Mouse (Mus musculus) C2C12 (cell line): ENCODE results near the gene 2010300C02Rik. TPM values are rescaled to one million over a fixed set of nuclear protein-coding genes. Genes with fewer than 3 reads are reported as not detected.

ENCODE experiments used
- H3K27me3 ChIP-seq: one replicate; pipeline ENCODE4 v1.6.1; 2011; ENCODE audit not compliant: control insufficient read depth, insufficient read depth, insufficient read length
- H3K36me3 ChIP-seq: one replicate; pipeline ENCODE4 v1.6.1; 2011; ENCODE audit not compliant: control insufficient read depth, insufficient read depth
- H3K4me3 ChIP-seq: one replicate; pipeline ENCODE4 v1.5.1; 2011; ENCODE audit warnings: mild to moderate bottlenecking, control low read depth; ENCODE audit not compliant: poor library complexity, insufficient read depth, severe bottlenecking
- H3K79me2 ChIP-seq: one replicate; pipeline ENCODE4 v1.6.1; 2011; ENCODE audit not compliant: control insufficient read depth, insufficient read depth
- H3K79me3 ChIP-seq: one replicate; pipeline ENCODE4 v1.6.1; 2011; ENCODE audit warnings: low read depth, control low read depth
- H3ac ChIP-seq: one replicate; pipeline ENCODE3; 2011; ENCODE audit warnings: low read depth; ENCODE audit not compliant: control insufficient read depth, insufficient read length
- CEBPB ChIP-seq: IDR thresholded peaks from one replicate; pipeline ENCODE4 v1.6.1; 2011; ENCODE audit warnings: low read depth, mild to moderate bottlenecking, control low read depth, moderate library complexity
- CTCF ChIP-seq: IDR thresholded peaks from one replicate; pipeline ENCODE4 v1.5.1; 2011; ENCODE audit not compliant: control insufficient read depth, insufficient read depth, insufficient read length
- FOSL1 ChIP-seq: IDR thresholded peaks from one replicate; pipeline ENCODE4 v1.8.0; 2011; ENCODE audit warnings: mild to moderate bottlenecking, low read length; ENCODE audit not compliant: poor library complexity, insufficient read depth, severe bottlenecking
- MAX ChIP-seq: IDR thresholded peaks from one replicate; pipeline ENCODE4 v1.6.1; 2011; ENCODE audit warnings: mild to moderate bottlenecking, control low read depth
- MYOD1 ChIP-seq: IDR thresholded peaks from one replicate; pipeline ENCODE4 v1.6.1; 2011; ENCODE audit warnings: low read depth; ENCODE audit not compliant: control insufficient read depth, insufficient read length
- MYOG ChIP-seq: IDR thresholded peaks from one replicate; pipeline ENCODE4 v1.6.1; 2011; ENCODE audit not compliant: control insufficient read depth, insufficient read length; ENCODE audit errors: extremely low read depth
- USF1 ChIP-seq: IDR thresholded peaks from one replicate; pipeline ENCODE4 v1.6.1; 2011; ENCODE audit warnings: low read depth, mild to moderate bottlenecking, control low read depth, moderate library complexity
- polyA plus RNA-seq: library from polyadenylated mRNA; unstranded; fragments of >200 nt; fragmentation: generic; extraction: Trizol; gene quantifications from one replicate; pipeline ENCODE4 v1.2.1, GENCODE M21; 2012; ENCODE audit warnings: missing spikeins

The 2010300C02Rik gene
- polyA plus RNA-seq, 1 experiment: not detected

DNA sequence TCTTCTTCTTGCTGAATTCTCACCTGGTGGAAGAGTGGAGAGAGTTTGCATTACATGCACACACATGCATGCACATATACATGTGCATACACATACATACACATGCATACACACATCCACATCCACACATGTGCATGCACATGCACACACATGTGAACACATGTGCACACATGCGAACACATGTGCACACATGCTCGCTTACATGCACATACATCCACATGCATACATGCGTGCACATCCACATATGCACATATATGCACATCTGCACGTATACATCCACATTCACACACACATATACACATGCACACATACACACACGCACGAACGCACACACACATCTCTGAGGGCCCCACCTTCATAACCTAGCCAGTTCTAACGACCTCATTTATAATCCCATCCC, 136.7 kb downstream of the 2010300C02Rik start:
- H3ac ChIP-seq: no peak overlapping the region
- H3K4me3 ChIP-seq: no peak overlapping the region
- H3K79me2 ChIP-seq: no peaks in the 10 kb centered on the region
- no peaks in the 10 kb centered on the region for H3K79me3 ChIP-seq
- H3K27me3 ChIP-seq: peaks cover 7% of the 10 kb centered on the region
- H3K36me3 ChIP-seq: no peaks in the 10 kb centered on the region
- no peak for TF ChIP-seq FOSL1
- TF ChIP-seq MYOG: no peak
- no peak for TF ChIP-seq USF1
- no peak for TF ChIP-seq CTCF
- no peak for TF ChIP-seq MYOD1
- no peak for TF ChIP-seq CEBPB
- TF ChIP-seq MAX: no peak

DNA sequence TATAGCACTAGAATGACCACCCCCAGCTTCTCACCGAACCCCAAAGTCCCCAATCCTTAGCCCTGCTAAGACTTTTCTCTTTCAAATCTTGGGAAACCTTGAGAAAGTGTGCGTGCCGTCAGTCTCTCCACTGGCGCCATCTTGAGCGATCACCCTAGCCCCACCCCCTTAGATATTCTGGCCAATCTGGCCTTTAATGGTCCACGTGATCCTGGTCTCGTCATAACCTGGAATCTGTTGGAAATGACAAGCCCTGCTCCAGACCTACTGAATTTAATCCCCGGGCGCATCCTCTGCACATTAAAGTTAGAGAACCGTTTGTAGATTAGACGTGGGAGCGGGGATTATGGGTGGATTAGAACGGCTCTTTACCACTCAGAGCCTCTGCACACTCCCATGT, 140.2 kb downstream of the 2010300C02Rik start:
- Histone ChIP-seq H3K79me3 (no peaks in the 10 kb centered on the region), H3ac (no peak overlapping the region)
- TF ChIP-seq FOSL1 (no peak), MYOD1 (no peak)

DNA sequence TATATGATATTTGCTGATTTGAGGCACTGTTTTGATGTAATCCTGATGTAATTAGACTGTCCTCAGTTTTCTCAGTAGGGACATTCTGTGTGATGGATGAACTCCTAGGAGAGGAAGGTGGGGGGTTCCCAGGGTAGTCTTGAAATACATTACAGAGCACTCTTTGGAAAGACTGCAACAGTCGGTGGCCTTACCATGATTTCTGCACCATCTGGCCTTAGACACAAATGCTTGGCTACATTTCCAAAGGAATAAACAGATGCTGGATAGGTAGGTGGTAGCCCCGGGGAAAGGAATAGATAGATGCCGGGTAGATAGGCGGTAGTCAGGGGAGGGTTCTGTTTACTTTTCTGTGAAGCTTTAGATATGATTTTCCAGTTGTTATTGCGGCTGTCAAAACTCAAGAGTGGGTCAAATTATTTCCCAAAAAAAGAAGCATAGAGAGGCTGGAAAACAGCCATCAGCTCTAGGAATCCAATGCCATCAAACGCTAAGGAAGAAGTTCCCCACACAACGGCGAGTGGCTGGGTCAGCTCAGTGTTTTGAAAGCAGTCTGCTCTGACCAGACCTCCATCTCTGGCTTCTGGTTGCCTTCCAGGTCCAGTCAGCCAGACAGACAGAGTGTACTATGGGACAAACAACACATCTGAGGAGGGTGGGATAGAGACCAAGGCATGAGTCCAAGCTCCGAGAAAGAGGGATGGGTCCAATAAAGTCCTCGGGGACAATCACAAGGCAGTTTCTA, 147.2 kb downstream of the 2010300C02Rik start:
- TF ChIP-seq MYOD1 (no peak), MAX (no peak)
- Histone ChIP-seq H3K36me3 (no peaks in the 10 kb centered on the region), H3K79me2 (no peaks in the 10 kb centered on the region), H3ac (no peak overlapping the region), H3K4me3 (no peak overlapping the region), H3K27me3 (peaks cover 4% of the 10 kb centered on the region), H3K79me3 (no peaks in the 10 kb centered on the region)

More for the DNA sequence above, 140.2 kb downstream of the 2010300C02Rik start:
- Histone ChIP-seq H3K36me3 (no peaks in the 10 kb centered on the region), H3K27me3 (peaks cover 7% of the 10 kb centered on the region), H3K79me2 (no peaks in the 10 kb centered on the region), H3K4me3 (no peak overlapping the region)

DNA sequence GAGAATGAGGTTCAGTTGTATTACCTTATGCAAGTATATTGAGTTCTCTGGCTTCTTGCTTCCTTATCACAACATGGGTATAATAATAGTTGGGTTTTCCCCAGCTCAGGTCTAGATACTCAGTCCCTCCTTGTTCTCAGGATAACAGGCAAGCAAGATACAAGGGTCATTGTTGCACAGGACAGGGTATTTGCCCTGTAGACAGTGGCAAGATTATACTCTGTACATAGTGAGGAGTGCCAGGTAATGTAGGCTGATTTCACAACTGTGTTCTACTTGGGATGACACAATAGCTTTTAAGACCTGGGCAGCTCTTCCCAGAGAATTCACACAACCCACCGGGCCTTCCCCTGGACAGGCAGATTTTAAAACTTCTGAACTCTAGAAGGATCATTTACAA, 151.5 kb downstream of the 2010300C02Rik start:
- TF ChIP-seq USF1 (no peak), MYOD1 (no peak), CTCF (no peak)
- Histone ChIP-seq H3K79me2 (no peaks in the 10 kb centered on the region), H3K27me3 (peaks cover 4% of the 10 kb centered on the region), H3K4me3 (no peak overlapping the region), H3K36me3 (no peaks in the 10 kb centered on the region), H3ac (no peak overlapping the region), H3K79me3 (no peaks in the 10 kb centered on the region)

DNA sequence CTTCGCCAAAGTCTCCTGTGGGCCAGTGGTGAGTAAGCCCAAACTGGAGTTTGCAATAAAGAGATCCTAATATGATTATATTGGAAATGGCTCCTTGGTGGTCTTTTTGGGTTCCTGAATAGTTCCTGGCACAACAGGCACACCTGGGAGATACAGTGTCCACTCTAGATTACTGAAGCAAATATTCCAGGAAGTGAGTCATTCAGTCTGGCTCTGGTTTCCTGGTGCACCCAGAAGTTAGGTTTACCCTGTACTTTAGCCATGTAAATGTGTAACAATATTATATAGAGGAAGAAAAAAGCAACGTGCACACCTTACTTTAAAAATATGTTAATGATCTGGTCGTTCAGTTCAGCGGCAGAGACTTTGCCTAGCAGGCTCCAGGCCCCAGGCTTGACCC, 153.1 kb downstream of the 2010300C02Rik start:
- H3ac ChIP-seq: no peak overlapping the region
- peaks cover 4% of the 10 kb centered on the region for H3K27me3 ChIP-seq
- no peak for TF ChIP-seq MYOG
- TF ChIP-seq CEBPB: no peak
- TF ChIP-seq MAX: no peak
- no peak for TF ChIP-seq MYOD1
- TF ChIP-seq FOSL1: no peak
- TF ChIP-seq CTCF: no peak
- no peak for TF ChIP-seq USF1
- H3K36me3 ChIP-seq: no peaks in the 10 kb centered on the region
- no peaks in the 10 kb centered on the region for H3K79me3 ChIP-seq
- H3K4me3 ChIP-seq: no peak overlapping the region
- H3K79me2 ChIP-seq: no peaks in the 10 kb centered on the region

DNA sequence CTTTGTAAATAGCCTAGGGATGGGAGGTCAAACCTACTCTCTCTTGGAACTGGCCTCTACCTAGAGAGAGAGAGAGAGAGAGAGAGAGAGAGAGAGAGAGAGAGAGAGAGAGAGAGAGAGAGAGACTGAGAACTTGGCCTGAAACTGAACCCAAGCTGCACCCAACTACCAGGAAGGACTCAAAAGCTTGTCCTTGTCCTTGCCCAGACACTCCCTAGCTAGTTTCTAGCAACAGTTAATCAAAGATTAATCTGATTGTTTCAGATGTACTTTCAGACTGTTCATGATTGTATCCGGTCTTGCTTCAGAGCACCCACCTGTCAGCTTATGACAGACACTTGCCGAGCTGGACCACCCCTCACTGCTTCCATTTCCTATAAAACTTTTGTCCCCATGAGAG, 153.5 kb downstream of the 2010300C02Rik start:
- H3K79me3 ChIP-seq: no peaks in the 10 kb centered on the region
- H3K4me3 ChIP-seq: no peak overlapping the region
- H3ac ChIP-seq: no peak overlapping the region
- no peak for TF ChIP-seq USF1
- no peak for TF ChIP-seq MAX
- TF ChIP-seq FOSL1: no peak
- no peak for TF ChIP-seq CTCF
- TF ChIP-seq CEBPB: no peak
- no peak for TF ChIP-seq MYOD1
- no peak for TF ChIP-seq MYOG
- H3K27me3 ChIP-seq: peaks cover 4% of the 10 kb centered on the region
- no peaks in the 10 kb centered on the region for H3K79me2 ChIP-seq
- H3K36me3 ChIP-seq: no peaks in the 10 kb centered on the region
